Mouse (Mus musculus): ENCODE measurements around the gene Rin1. TPM values are rescaled to one million over a fixed set of nuclear protein-coding genes. Genes with fewer than 3 reads are reported as not detected.
A peak's percentile ranks its signal among the peaks of the same experiment; 100 is the strongest.

The Rin1 gene
- total and polyA plus RNA-seq, 3 experiments, result 1.2 to 3.0 (median 1.8) TPM

DNA sequence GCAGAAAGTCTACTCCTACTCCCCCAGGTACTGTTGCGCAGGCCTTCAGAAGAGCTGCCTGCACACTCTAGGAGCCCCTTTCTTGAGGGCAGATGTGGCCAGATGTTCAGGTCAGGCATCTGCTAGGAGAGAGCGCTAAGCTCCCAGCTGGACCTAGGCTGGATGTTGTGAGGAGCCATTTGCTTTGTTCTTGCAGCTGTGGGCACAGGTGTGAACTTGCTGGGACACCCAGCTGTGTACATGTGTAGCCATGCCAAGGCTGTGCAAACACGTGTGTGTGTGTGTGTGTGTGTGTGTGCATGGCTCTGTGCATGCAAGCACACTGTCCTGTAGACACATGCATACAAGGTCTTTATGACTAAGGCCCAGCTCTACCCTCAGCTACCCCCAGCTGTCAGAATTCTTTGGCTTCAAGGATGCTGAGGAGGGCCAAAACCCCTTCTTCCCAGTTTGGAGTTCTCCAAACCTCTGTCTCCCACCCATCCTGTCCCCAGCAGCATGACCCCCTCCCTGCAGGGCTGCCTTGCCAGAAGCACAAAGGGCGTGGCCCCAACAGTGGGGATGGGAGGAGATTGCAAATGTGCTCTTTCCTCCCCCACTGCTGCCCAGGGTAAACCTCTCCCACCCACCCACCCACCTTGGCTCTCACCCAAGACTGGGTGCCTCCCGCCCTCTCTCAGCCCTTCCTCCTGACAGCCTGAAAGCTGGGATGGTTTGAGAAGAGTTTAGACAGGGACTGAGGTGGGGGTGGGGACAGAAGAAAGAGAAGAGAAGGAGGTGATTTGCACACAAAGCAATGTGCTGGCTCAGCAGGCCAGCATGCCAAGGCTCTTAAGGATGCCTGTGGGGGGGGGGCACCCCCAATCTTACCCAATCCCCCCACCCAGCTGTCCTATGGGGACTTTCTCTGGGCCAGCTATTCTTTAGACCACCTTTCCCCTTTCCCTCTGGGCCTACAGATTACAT, 10.4 kb downstream of the Rin1 start:
- Histone ChIP-seq H3K27ac (no peak overlapping the region), H3K9ac (ENCODE audit: low read depth, low read length) (no peak overlapping the region), H3K4me1 (ENCODE audit: control insufficient read depth, insufficient read depth, low read length) (peaks cover 10% of the 10 kb centered on the region), H3K79me2 (replicated peaks; ENCODE audit: control insufficient read depth, insufficient read depth, low read length) (no peaks in the 10 kb centered on the region), H3K36me3 (ENCODE audit: control insufficient read depth, insufficient read depth, low read length) (no peaks in the 10 kb centered on the region), H3K27me3 (ENCODE audit: control insufficient read depth, insufficient read depth, low read length) (no peaks in the 10 kb centered on the region), H3K4me3 (no peak overlapping the region)
- TF ChIP-seq EP300 (IDR thresholded peaks at IDR 0.05; ENCODE audit: insufficient read depth, low read depth, low read length) (no peak), CTCF (IDR thresholded peaks at IDR 0.05) (no peak), POLR2A (IDR thresholded peaks at IDR 0.05; ENCODE audit: insufficient read depth, low read depth, low read length) (no peak)
- intact Hi-C loops (cut with DNase I), result no loop called here
- 54% methylated on average over 5 of the region's 5 CpGs for WGBS
- peak; percentile 61 to 62 for DNase-seq

DNA sequence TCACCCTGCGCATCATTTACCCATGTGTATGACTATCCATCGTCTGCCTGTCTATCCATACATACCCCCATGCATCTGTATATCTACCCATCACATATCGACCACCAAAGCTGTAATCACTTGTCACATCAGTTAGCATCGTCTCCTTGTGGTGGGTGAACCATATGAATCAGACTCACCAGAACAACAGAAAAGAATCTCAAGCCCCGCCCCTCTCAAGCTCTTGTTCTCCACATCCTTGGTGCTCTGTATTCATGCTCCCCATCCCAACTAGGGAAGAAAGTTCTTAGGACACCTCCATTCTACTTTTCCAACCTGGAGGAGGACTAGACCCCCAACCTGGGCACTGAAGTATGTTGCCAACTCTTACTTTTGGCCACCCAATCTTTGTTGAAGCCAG, 11.8 kb downstream of the Rin1 start:
- WGBS, result 84% methylated on average over 5 of the region's 5 CpGs
- DNase-seq, result no peak
- no peak overlapping the region for H3K27ac ChIP-seq
- H3K79me2 ChIP-seq (replicated peaks; ENCODE audit: control insufficient read depth, insufficient read depth, low read length), result no peaks in the 10 kb centered on the region
- no peak overlapping the region for H3K4me3 ChIP-seq
- TF ChIP-seq POLR2A (IDR thresholded peaks at IDR 0.05; ENCODE audit: insufficient read depth, low read depth, low read length) (no peak), CTCF (IDR thresholded peaks at IDR 0.05) (no peak), EP300 (IDR thresholded peaks at IDR 0.05; ENCODE audit: insufficient read depth, low read depth, low read length) (no peak)
- peaks cover 12% of the 10 kb centered on the region for H3K4me1 ChIP-seq (ENCODE audit: control insufficient read depth, insufficient read depth, low read length)
- H3K9ac ChIP-seq (ENCODE audit: low read depth, low read length), result no peak overlapping the region
- no peaks in the 10 kb centered on the region for H3K27me3 ChIP-seq (ENCODE audit: control insufficient read depth, insufficient read depth, low read length)
- no peaks in the 10 kb centered on the region for H3K36me3 ChIP-seq (ENCODE audit: control insufficient read depth, insufficient read depth, low read length)
- intact Hi-C loops (cut with DNase I), result no loop called here

DNA sequence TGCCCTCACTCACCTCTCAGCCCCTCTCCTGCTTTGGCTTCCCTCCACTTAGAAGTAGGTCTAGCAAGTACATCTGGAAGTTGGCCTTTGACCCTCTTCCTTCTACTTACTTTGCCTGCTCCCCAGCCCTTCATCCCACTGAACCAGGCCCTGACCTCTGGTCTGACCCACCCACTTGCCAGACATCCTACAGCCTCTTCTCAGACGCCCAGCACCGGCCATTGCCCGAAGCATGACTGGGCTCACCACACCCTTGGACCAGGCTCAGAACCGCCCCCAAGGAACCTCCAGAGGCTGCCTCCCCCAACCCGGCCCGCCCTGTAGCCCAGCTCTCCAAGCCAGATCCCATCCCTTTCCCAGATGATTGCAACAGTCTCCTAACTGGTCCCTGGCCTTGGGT, 12.2 kb downstream of the Rin1 start:
- Histone ChIP-seq H3K27ac (no peak overlapping the region), H3K4me3 (no peak overlapping the region), H3K36me3 (ENCODE audit: control insufficient read depth, insufficient read depth, low read length) (no peaks in the 10 kb centered on the region), H3K9ac (ENCODE audit: low read depth, low read length) (no peak overlapping the region), H3K27me3 (ENCODE audit: control insufficient read depth, insufficient read depth, low read length) (no peaks in the 10 kb centered on the region), H3K4me1 (ENCODE audit: control insufficient read depth, insufficient read depth, low read length) (peaks cover 16% of the 10 kb centered on the region), H3K79me2 (replicated peaks; ENCODE audit: control insufficient read depth, insufficient read depth, low read length) (no peaks in the 10 kb centered on the region)
- WGBS, result 58% methylated on average over 6 of the region's 6 CpGs
- peak; percentile 63 to 74 for DNase-seq
- intact Hi-C loops (cut with DNase I), result no loop called here
- TF ChIP-seq CTCF (IDR thresholded peaks at IDR 0.05) (no peak), POLR2A (IDR thresholded peaks at IDR 0.05; ENCODE audit: insufficient read depth, low read depth, low read length) (no peak), EP300 (IDR thresholded peaks at IDR 0.05; ENCODE audit: insufficient read depth, low read depth, low read length) (no peak)

- H3K4me3 ChIP-seq, result no peak overlapping the region
- H3K9ac ChIP-seq (ENCODE audit: low read depth, low read length), result no peak overlapping the region
- H3K36me3 ChIP-seq (ENCODE audit: control insufficient read depth, insufficient read depth, low read length), result no peaks in the 10 kb centered on the region
- TF ChIP-seq POLR2A (IDR thresholded peaks at IDR 0.05; ENCODE audit: insufficient read depth, low read depth, low read length), result no peak
- WGBS, result 42% methylated on average over 7 of the region's 7 CpGs
- H3K79me2 ChIP-seq (replicated peaks; ENCODE audit: control insufficient read depth, insufficient read depth, low read length), result no peaks in the 10 kb centered on the region
- peak in 1 of 2 experiments; percentile 43 for DNase-seq
- intact Hi-C loops (cut with DNase I), result no loop called here
- peaks cover 6% of the 10 kb centered on the region for H3K4me1 ChIP-seq (ENCODE audit: control insufficient read depth, insufficient read depth, low read length)
- no peak overlapping the region for H3K27ac ChIP-seq
- H3K27me3 ChIP-seq (ENCODE audit: control insufficient read depth, insufficient read depth, low read length), result no peaks in the 10 kb centered on the region; the same call in 1 of the 2 replicates
These were observed 14.8 kb downstream of the Rin1 start for GRCm38 (mm10) chr19:5065104-5065503.

GRCm38 (mm10) chr19:5067040-5067799, 16.9 kb downstream of the Rin1 start:
- TF ChIP-seq EP300 (IDR thresholded peaks at IDR 0.05; ENCODE audit: insufficient read depth, low read depth, low read length) (no peak), POLR2A (IDR thresholded peaks at IDR 0.05; ENCODE audit: insufficient read depth, low read depth, low read length) (no peak), CTCF (IDR thresholded peaks at IDR 0.05) (no peak)
- DNase-seq, result peak in 1 of 2 experiments; percentile 38
- intact Hi-C loops (cut with DNase I), result no loop called here
- 13% methylated on average over 15 of the region's 15 CpGs for WGBS
- Histone ChIP-seq H3K9ac (ENCODE audit: low read depth, low read length) (peak overlapping the region; percentile 7; the same call in 1 of the 2 replicates), H3K27ac (peak overlapping the region; percentile 58), H3K27me3 (ENCODE audit: control insufficient read depth, insufficient read depth, low read length) (no peaks in the 10 kb centered on the region; the same call in 1 of the 2 replicates), H3K36me3 (ENCODE audit: control insufficient read depth, insufficient read depth, low read length) (no peaks in the 10 kb centered on the region), H3K4me1 (ENCODE audit: control insufficient read depth, insufficient read depth, low read length) (peaks cover 6% of the 10 kb centered on the region), H3K79me2 (replicated peaks; ENCODE audit: control insufficient read depth, insufficient read depth, low read length) (no peaks in the 10 kb centered on the region), H3K4me3 (peak overlapping the region; percentile 54)

Measured in heart, adult 2 months (tissue).